Mouse (Mus musculus): ENCODE results near the gene Sez6l.

DNA sequence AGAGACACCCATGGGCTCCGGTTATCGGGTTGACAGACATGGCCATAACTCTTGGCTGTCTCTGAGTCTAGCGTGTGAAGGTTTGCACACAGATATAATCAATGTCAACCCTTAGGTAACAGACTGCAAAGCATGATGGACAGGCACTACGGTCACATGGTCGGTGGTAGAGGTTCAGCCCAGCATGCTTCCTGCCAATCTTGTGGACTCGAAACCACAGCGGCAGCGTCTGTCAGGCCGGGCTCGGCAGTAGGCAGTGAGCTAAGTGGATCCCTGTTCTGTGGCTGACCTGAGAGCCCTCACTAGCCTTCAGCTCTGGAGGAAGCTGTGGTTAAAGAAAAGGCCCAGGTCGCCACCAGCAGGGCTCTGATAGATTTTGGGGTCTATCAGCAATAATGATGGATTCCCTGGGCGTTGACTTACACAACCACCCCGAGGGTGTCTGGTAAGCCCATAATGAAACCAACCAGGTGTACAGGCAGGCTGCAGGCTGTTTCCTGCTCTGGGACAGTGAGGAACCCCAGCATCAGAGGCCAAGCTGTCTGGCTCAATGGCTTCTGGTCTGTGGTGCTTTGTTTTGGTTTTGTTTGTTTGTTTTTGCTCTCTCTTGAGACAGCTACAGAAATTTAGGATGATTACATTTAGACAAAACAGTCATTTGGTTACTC is 192.0 kb downstream of the Sez6l start:
- no peak for TF ChIP-seq GATA1 (IDR thresholded peaks at IDR 0.05; ENCODE audit: low read length)
- no peak for TF ChIP-seq TAL1 (IDR thresholded peaks at IDR 0.05; ENCODE audit: low read length)
